In genomic region chr15:79927637-79928122, GRCm38 (mm10) we compare ENCODE assay signal across 8 mouse cellular contexts. TPM values are rescaled to one million over a fixed set of nuclear protein-coding genes. Genes with fewer than 3 reads are reported as not detected.
DNase-seq lines count a peak whose midpoint lies in the region; ATAC-seq and TF ChIP-seq lines count a peak whose summit lies in the region.

No protein-coding gene starts in this region.

- peak overlapping the region; percentile 69 for H3K9ac ChIP-seq in forebrain, embryonic 14.5 days (ENCODE audit: low read length)
- peak overlapping the region; percentile 86 for H3K9ac ChIP-seq in liver, postnatal 0 days (replicated peaks)
- H3K9ac ChIP-seq in neural tube, embryonic 13.5 days: peak overlapping the region; percentile 75

- peaks cover 8% of the 10 kb centered on the region; the same call in 1 of the 2 replicates for H3K4me1 ChIP-seq in forebrain, embryonic 14.5 days (ENCODE audit: control insufficient read depth, insufficient read depth, low read length)
- peaks cover 30% of the 10 kb centered on the region for H3K4me1 ChIP-seq in liver, postnatal 0 days (ENCODE audit: insufficient read depth)
- peaks cover 23% of the 10 kb centered on the region for H3K4me1 ChIP-seq in neural tube, embryonic 13.5 days (replicated peaks)

- under 1% methylated on average over 29 of the region's 29 CpGs for WGBS in forebrain, embryonic 14.5 days
- 1% methylated on average over 27 of the region's 29 CpGs for WGBS in liver, postnatal 0 days (ENCODE audit: insufficient replicate concordance)
- under 1% methylated on average over 29 of the region's 29 CpGs for WGBS in neural tube, embryonic 13.5 days

- intact Hi-C loops in heart, postnatal 14 days (cut with DNase I): no loop called here

- H3K27me3 ChIP-seq in forebrain, embryonic 14.5 days (replicated peaks; ENCODE audit: control insufficient read depth, insufficient read depth, low read length): no peaks in the 10 kb centered on the region
- peaks cover 7% of the 10 kb centered on the region for H3K27me3 ChIP-seq in liver, postnatal 0 days (ENCODE audit: insufficient read depth, low read length)
- peaks cover 22% of the 10 kb centered on the region for H3K27me3 ChIP-seq in neural tube, embryonic 13.5 days

- H3K36me3 ChIP-seq in forebrain, embryonic 14.5 days (ENCODE audit: control insufficient read depth, insufficient read depth, low read length): no peaks in the 10 kb centered on the region
- H3K36me3 ChIP-seq in liver, postnatal 0 days (replicated peaks; ENCODE audit: insufficient read depth, low read length): no peaks in the 10 kb centered on the region
- no peaks in the 10 kb centered on the region for H3K36me3 ChIP-seq in neural tube, embryonic 13.5 days

- peak; percentile 82 for TF ChIP-seq EP300 in liver, postnatal 0 days (IDR thresholded peaks at IDR 0.05; ENCODE audit: low read depth)

- peak overlapping the region; percentile 45 for H3K4me3 ChIP-seq in forebrain, embryonic 14.5 days (ENCODE audit: low read depth, low read length)
- H3K4me3 ChIP-seq in liver, postnatal 0 days (ENCODE audit: low read depth, low read length): peak overlapping the region; percentile 60
- peak overlapping the region; percentile 57 for H3K4me3 ChIP-seq in neural tube, embryonic 13.5 days

- peak overlapping the region; percentile 24; the same call in 1 of the 2 replicates for H3K27ac ChIP-seq in forebrain, embryonic 14.5 days (ENCODE audit: low read depth, low read length)
- peak overlapping the region; percentile 85 for H3K27ac ChIP-seq in liver, postnatal 0 days (ENCODE audit: low read depth)
- H3K27ac ChIP-seq in neural tube, embryonic 13.5 days (replicated peaks): peak overlapping the region; percentile 54

- peak; percentile 90 for ATAC-seq in forebrain, embryonic 14.5 days
- peak; percentile 93 for ATAC-seq in liver, postnatal 0 days
- ATAC-seq in neural tube, embryonic 13.5 days (ENCODE audit: low read depth): peak; percentile 84

- no peak for TF ChIP-seq CTCF in liver, postnatal 0 days (IDR thresholded peaks at IDR 0.05; ENCODE audit: low read depth)

- no peaks in the 10 kb centered on the region for H3K9me3 ChIP-seq in forebrain, embryonic 14.5 days (replicated peaks; ENCODE audit: control insufficient read depth, low read length)
- no peaks in the 10 kb centered on the region for H3K9me3 ChIP-seq in liver, postnatal 0 days (ENCODE audit: low read length)
- no peaks in the 10 kb centered on the region for H3K9me3 ChIP-seq in neural tube, embryonic 13.5 days

- peak; percentile 95 for DNase-seq in ES-CJ7 (ENCODE audit: low read depth, low spot score)
- peak; percentile 94 for DNase-seq in cerebellum, adult 11-12 months
- peak; percentile 92 for DNase-seq in forebrain, embryonic 14.5 days (ENCODE audit: low spot score)
- DNase-seq in heart, postnatal 14 days: peak; percentile 93 to 95
- DNase-seq in layer of hippocampus, adult 11-12 months (ENCODE audit: low spot score): peak; percentile 97
- DNase-seq in liver, postnatal 0 days: peak; percentile 98
- peak; percentile 86 for DNase-seq in telencephalon, adult 2 months (ENCODE audit: low read depth, low spot score)

- peak overlapping the region; percentile 70 for H3K4me2 ChIP-seq in forebrain, embryonic 14.5 days (ENCODE audit: low read length)
- peak overlapping the region; percentile 74 for H3K4me2 ChIP-seq in liver, postnatal 0 days (ENCODE audit: low read depth, low read length)
- H3K4me2 ChIP-seq in neural tube, embryonic 13.5 days: peak overlapping the region; percentile 73

RNA-seq across cellular contexts. Expression of gene Apobec3, which starts 36.2 kb away (rescaled TPM):
- 4.8 and 5.6 TPM in 2 replicates for polyA plus RNA-seq in forebrain, embryonic 14.5 days (2014; fragmentation: Nextera tagmentation; extraction: Ambion mirVana)
- total RNA-seq in heart, postnatal 14 days (2021): 10 to 100 TPM; 13.0 to 14.4 TPM
- 34.6 and 38.1 TPM in 2 replicates for polyA plus RNA-seq in liver, postnatal 0 days (2015; fragmentation: Nextera tagmentation; extraction: Ambion mirVana)
- polyA plus RNA-seq in neural tube, embryonic 13.5 days (2015; fragmentation: Nextera tagmentation; extraction: Ambion mirVana): 4.6 and 5.2 TPM in 2 replicates

RNA-seq across cellular contexts. Expression of gene Cbx7, which starts 43.2 kb away (rescaled TPM):
- polyA plus RNA-seq in forebrain, embryonic 14.5 days (2014; fragmentation: Nextera tagmentation; extraction: Ambion mirVana): 1.6 and 2.1 TPM in 2 replicates
- 1 to 10 TPM; 3.6 to 7.8 TPM for total RNA-seq in heart, postnatal 14 days (2021)
- 1.0 and 1.2 TPM in 2 replicates for polyA plus RNA-seq in liver, postnatal 0 days (2015; fragmentation: Nextera tagmentation; extraction: Ambion mirVana)
- polyA plus RNA-seq in neural tube, embryonic 13.5 days (2015; fragmentation: Nextera tagmentation; extraction: Ambion mirVana): 3.0 and 3.3 TPM in 2 replicates

Comparison
In these comparisons a context has a peak if more than half of its experiments do, and no peak if none do; other contexts are left out.
1. Peak in every context shown above with its lines: DNase-seq, ATAC-seq, H3K4me3 ChIP-seq and H3K27ac ChIP-seq.
2. H3K27ac ChIP-seq: peak in every context shown above with its lines; median percentile 85 in liver, postnatal 0 days; 54 in neural tube, embryonic 13.5 days; 24 in forebrain, embryonic 14.5 days.